Mouse (Mus musculus): ENCODE results near the gene Trpv4.

Trpv4 gene

GRCm38 (mm10) chr5:114617809-114618208, 40.4 kb downstream of the Trpv4 start:
- no peak for DNase-seq

- no peak for DNase-seq
Observed at GRCm38 (mm10) chr5:114616336-114617061, 41.7 kb downstream of the Trpv4 start.

GRCm38 (mm10) chr5:114614863-114615262, 43.4 kb downstream of the Trpv4 start:
- DNase-seq = no peak

GRCm38 (mm10) chr5:114611968-114612608, 46.1 kb downstream of the Trpv4 start:
- DNase-seq = no peak

GRCm38 (mm10) chr5:114611256-114611655, 47.0 kb downstream of the Trpv4 start:
- DNase-seq = no peak

- DNase-seq = peak; percentile 81
Observed at GRCm38 (mm10) chr5:114608516-114608915, 49.7 kb downstream of the Trpv4 start.

GRCm38 (mm10) chr5:114607651-114608050, 50.6 kb downstream of the Trpv4 start:
- peak; percentile 81 for DNase-seq

GRCm38 (mm10) chr5:114605981-114606380, 52.2 kb downstream of the Trpv4 start:
- DNase-seq = no peak

GRCm38 (mm10) chr5:114604781-114605290, 53.4 kb downstream of the Trpv4 start:
- no peak for DNase-seq

GRCm38 (mm10) chr5:114603975-114604374, 54.2 kb downstream of the Trpv4 start:
- DNase-seq = no peak

- no peak for DNase-seq
Observed at GRCm38 (mm10) chr5:114602012-114602411, 56.2 kb downstream of the Trpv4 start.

- DNase-seq = no peak
Observed at GRCm38 (mm10) chr5:114597652-114598051, 60.6 kb downstream of the Trpv4 start.

- no peak for DNase-seq
Observed at GRCm38 (mm10) chr5:114597222-114597621, 61.0 kb downstream of the Trpv4 start.

- DNase-seq = no peak
Observed at GRCm38 (mm10) chr5:114596604-114597003, 61.6 kb downstream of the Trpv4 start.

GRCm38 (mm10) chr5:114594741-114595241, 63.4 kb downstream of the Trpv4 start:
- peak; percentile 39 for DNase-seq

GRCm38 (mm10) chr5:114593949-114594348, 64.3 kb downstream of the Trpv4 start:
- peak; percentile 53 for DNase-seq

- peak; percentile 43 for DNase-seq
Observed at GRCm38 (mm10) chr5:114593161-114593821, 64.9 kb downstream of the Trpv4 start.

GRCm38 (mm10) chr5:114592463-114593160, 65.6 kb downstream of the Trpv4 start:
- no peak for DNase-seq

GRCm38 (mm10) chr5:114591151-114591561, 67.1 kb downstream of the Trpv4 start:
- DNase-seq = no peak

GRCm38 (mm10) chr5:114590043-114590913, 67.9 kb downstream of the Trpv4 start:
- DNase-seq = no peak

- DNase-seq = no peak
Observed at GRCm38 (mm10) chr5:114589454-114589853, 68.8 kb downstream of the Trpv4 start.

- DNase-seq = peak; percentile 40
Observed at GRCm38 (mm10) chr5:114589026-114589425, 69.2 kb downstream of the Trpv4 start.
